Mouse (Mus musculus) liver (tissue): ENCODE results near the gene Gm10376.
"Not testable (repeated sequence)": the region's sequence is repeated elsewhere in the genome, so short reads cannot be mapped to it uniquely, and the experiment has no call there.

Experiments
- DNase-seq: peaks from one replicate; pipeline ENCODE4 v3.0.0-alpha.2; 2020; ENCODE audit warnings: mixed read lengths

Gm10376 gene

DNA sequence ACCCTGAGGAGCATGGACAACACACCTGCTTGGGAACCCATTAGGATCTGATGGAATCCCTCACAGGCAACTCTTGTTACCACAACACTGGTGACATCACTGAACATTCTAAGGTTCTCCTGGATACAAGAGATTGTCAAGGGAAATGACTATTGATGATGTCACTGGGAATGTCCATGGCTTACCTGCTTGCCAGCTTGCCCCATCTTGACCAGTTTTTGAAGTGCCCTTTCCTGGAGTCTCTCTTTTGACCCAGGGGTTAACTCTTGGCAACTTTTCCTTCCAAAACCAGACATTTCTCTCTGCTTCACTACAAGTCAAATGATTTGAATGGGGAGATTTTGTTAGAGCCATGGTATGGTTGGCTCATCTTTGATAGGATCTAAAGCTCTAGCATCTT, at the start of gene Gm10376:
Gene Gm10376, minus strand, starts transcription at position 101 of the 400 bp plus-strand sequence.
- DNase-seq, result not testable (repeated sequence)

DNA sequence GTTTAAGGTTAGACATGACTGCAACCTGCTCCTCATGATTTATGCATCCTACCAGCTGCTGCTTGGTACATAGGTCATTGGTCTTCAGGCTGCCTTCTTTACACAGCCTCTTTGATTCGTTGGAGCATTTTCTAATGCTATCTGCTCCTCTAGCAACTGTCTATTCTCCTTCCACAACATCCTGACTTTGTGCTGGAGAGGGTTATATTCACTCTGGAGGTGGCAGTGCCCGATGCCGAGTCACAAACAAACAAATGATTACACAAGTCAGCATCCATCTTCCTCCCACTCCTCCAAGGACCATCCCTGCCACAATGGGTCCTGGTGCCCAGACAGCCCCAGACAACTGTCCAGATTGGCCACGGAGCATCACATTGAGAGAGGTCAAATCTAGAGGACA, 44.8 kb upstream of the Gm10376 start:
- DNase-seq, result not testable (repeated sequence)

DNA sequence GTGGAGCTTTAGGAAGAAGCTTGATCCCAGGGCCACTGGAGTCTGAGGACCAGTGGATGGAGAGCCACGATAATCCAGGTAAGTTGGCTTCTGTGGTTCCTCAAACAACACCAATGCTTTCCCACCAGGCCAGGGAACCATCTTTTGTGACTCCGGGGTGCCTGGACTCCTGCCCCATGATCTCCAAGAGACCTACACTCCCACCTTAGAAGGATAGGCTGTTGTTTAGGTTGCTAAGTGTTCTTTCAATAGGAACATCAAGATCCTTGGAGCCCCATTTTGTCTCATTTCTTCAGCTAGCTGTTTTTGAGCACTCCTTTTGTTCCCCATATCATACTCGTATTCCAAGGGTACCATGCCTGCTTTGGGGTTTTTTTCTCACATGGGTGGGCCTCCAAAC, 42.6 kb upstream of the Gm10376 start:
- not testable (repeated sequence) for DNase-seq

DNA sequence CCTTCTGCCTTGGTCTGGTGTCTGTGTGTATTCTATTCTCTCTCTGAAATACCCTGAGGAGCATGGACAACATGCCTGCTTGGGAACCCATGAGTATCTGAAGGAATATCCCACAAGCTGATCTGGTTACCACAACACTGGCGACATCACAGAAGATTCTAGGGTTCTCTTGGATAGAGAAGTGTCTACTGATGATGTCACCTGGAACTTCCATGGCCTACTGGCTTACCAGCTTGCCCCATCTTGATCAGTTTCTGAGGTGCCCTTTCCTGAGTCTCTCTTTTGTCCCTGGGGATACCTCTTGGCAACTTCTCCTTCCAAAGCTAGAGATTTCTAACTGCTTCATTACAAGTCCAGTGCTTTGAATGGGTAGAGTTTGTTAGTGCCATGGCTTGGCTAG, 21.9 kb downstream of the Gm10376 start, which contains the start of gene Gm8082:
Gene Gm8082, minus strand, starts transcription at position 101 of the 400 bp plus-strand sequence.
- not testable (repeated sequence) for DNase-seq
